Mouse (Mus musculus) CD4-positive helper T cell, adult 2 months (primary cell): ENCODE measurements around the gene Tex2.
A peak's percentile ranks its signal among the peaks of the same experiment; 100 is the strongest.

Experiments
- DNase-seq: peaks from one replicate; pipeline ENCODE4 v3.0.0-alpha.2; 2012; ENCODE audit warnings: low read depth, missing footprints, low spot score

The Tex2 gene

GRCm38 (mm10) chr11:106544133-106544532, 69.1 kb downstream of the Tex2 start:
- no peak for DNase-seq

GRCm38 (mm10) chr11:106543006-106543405, 70.2 kb downstream of the Tex2 start:
- no peak for DNase-seq

GRCm38 (mm10) chr11:106542385-106542784, 70.8 kb downstream of the Tex2 start:
- peak; percentile 79 for DNase-seq

GRCm38 (mm10) chr11:106540506-106541268, 72.5 kb downstream of the Tex2 start:
- no peak for DNase-seq

GRCm38 (mm10) chr11:106536253-106536912, 76.8 kb downstream of the Tex2 start:
- peak; percentile 93 for DNase-seq

- no peak for DNase-seq
These were observed 77.5 kb downstream of the Tex2 start for GRCm38 (mm10) chr11:106535660-106536252.

GRCm38 (mm10) chr11:106532248-106532790, 80.9 kb downstream of the Tex2 start:
- no peak for DNase-seq

GRCm38 (mm10) chr11:106529786-106530185, 83.4 kb downstream of the Tex2 start:
- no peak for DNase-seq

GRCm38 (mm10) chr11:106529113-106529512, 84.1 kb downstream of the Tex2 start:
- no peak for DNase-seq

GRCm38 (mm10) chr11:106527926-106528325, 85.3 kb downstream of the Tex2 start:
- DNase-seq: no peak

GRCm38 (mm10) chr11:106527147-106527821, 85.9 kb downstream of the Tex2 start:
- no peak for DNase-seq

- DNase-seq: no peak
These were observed 90.7 kb downstream of the Tex2 start for GRCm38 (mm10) chr11:106522538-106522937.

- DNase-seq: no peak
These were observed 91.6 kb downstream of the Tex2 start for GRCm38 (mm10) chr11:106521612-106522011.

- DNase-seq: no peak
These were observed 92.8 kb downstream of the Tex2 start for GRCm38 (mm10) chr11:106520404-106520803.

- DNase-seq: no peak
These were observed 93.7 kb downstream of the Tex2 start for GRCm38 (mm10) chr11:106519519-106519918.

GRCm38 (mm10) chr11:106518391-106518790, 94.8 kb downstream of the Tex2 start:
- DNase-seq: no peak

- no peak for DNase-seq
These were observed 98.0 kb downstream of the Tex2 start for GRCm38 (mm10) chr11:106515079-106515745.

- DNase-seq: no peak
These were observed 98.8 kb downstream of the Tex2 start for GRCm38 (mm10) chr11:106514446-106514845.

- DNase-seq: peak; percentile 55
These were observed 100.1 kb downstream of the Tex2 start for GRCm38 (mm10) chr11:106513166-106513565.

- no peak for DNase-seq
These were observed 101.2 kb downstream of the Tex2 start for GRCm38 (mm10) chr11:106512006-106512390.
